Mouse (Mus musculus): Measurements from ENCODE around the gene Zfp991. TPM values are rescaled to one million over a fixed set of nuclear protein-coding genes. Genes with fewer than 3 reads are reported as not detected.
"Not testable (repeated sequence)": the region's sequence is repeated elsewhere in the genome, so short reads cannot be mapped to it uniquely, and the experiment has no call there.

Zfp991 gene
- total RNA-seq, 1 experiment from 2014 or later: 4.0 TPM

DNA sequence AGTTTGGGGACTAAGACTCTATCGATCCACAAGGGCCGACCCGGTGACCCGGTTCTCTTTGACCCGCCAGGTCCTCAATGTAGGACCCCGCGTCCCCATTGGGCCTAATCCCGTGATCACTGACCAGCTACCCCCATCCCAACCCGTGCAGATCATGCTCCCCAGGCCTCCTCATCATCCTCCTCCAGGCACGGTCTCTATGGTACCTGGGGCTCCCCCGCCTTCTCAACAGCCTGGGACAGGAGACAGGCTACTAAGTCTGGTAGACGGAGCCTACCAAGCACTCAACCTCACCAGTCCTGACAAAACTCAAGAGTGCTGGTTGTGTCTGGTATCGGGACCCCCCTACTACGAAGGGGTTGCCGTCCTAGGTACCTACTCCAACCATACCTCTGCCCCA is 93.8 kb downstream of the Zfp991 start:
- ATAC-seq (ENCODE audit: extremely low read depth, insufficient number of reproducible peaks, low FRiP score, poor library complexity, severe bottlenecking): not testable (repeated sequence)

DNA sequence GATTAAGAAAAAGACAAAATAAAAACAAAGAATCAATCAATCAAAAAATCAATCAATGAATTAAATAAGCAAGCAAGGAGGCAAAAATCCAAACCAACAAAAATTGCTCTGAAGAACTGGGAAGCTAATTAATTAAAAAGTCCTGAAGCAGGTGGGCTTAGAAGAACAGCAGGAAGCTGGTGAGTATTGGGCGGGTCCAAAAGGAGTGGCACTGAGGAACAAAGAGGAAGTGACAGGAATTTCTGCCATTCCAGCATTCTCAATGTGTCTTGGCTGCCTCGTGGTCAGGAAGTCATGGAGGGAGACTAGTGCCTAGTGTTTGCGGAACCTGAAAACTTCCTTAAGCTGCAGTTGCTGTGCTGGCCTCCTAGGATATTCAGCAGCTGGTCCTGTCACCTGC is 98.2 kb downstream of the Zfp991 start:
- ATAC-seq (ENCODE audit: extremely low read depth, insufficient number of reproducible peaks, low FRiP score, poor library complexity, severe bottlenecking): not testable (repeated sequence)

Other genes with a start within 250 kb of the Zfp991 start
- gene Gm21411, start 222.4 kb upstream of the Zfp991 start, total RNA-seq (2017): not detected in 2 replicates
- gene Zfp989, start 160.1 kb upstream of the Zfp991 start, total RNA-seq (2017): not detected in 2 replicates
- gene Rex2, start 110.2 kb upstream of the Zfp991 start, total RNA-seq (2017): not detected in 2 replicates
- gene Zfp988, start 173.6 kb downstream of the Zfp991 start, total RNA-seq (2017): not detected in 2 replicates
- not detected in 2 replicates for gene Zfp978, start 229.3 kb downstream of the Zfp991 start, total RNA-seq (2017)

All from neutrophil, adult 5-6 weeks (primary cell).